In the genomic region with DNA sequence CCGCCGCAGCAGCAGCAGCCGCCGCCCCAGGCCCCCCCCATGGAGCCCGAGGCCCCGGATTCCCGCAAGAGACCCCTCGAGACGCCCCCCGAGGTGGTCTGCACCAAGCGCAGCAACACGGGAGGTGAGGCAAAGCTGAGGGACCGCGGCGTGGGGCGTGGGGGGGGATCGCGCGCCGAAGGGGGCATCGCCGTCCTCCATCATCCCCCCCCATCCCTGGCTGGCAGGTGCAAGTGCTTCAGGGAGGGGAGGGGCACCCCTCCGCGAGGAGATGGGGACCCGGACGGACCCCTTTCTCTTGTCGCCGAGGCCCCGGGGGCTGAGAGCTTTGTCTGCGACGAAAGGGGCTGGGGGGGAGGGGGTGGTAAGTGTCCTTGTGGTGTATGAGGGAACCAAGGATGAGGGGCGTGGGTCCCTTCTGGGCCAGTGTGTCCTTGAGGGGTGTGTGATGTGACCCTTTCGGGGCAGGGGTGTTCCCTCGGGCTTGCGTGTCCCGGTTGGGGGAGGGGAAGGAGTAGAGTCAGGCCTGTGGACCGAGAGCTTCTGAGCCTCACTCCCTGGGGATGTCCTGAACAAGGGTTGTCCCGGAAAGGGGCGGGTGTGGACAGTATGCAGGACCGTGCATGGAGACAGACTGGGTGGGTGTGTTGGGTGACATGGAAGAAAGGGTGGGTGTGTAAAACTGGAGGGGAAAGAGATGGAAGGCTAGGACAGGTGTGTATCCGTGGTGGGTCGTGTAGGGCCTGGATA, we compare ENCODE assay signal across 9 mouse cellular contexts. TPM values are rescaled to one million over a fixed set of nuclear protein-coding genes. Genes with fewer than 3 reads are reported as not detected.
A peak's percentile ranks its signal among the peaks of the same experiment; 100 is the strongest.
DNase-seq lines count a peak whose midpoint lies in the region; ATAC-seq and TF ChIP-seq lines count a peak whose summit lies in the region.
"Had no signal": no experiment of that assay in that cellular context is flagged by ENCODE, and none has a peak within 500 bp of the region (broad histone marks: within the 10 kb centered on the region; RNA-seq: fewer than 3 reads in every experiment).

No protein-coding gene starts in this region.

- H3K9ac ChIP-seq in intestine, postnatal 0 days (ENCODE audit: low read depth, low read length) = peak overlapping the region; percentile 22; the same call in 1 of the 2 replicates

- 4% methylated on average over 31 of the region's 42 CpGs for WGBS in intestine, postnatal 0 days

- H3K27ac ChIP-seq in intestine, postnatal 0 days (ENCODE audit: low read depth, low read length) = peak overlapping the region; percentile 21; the same call in 1 of the 2 replicates

- H3K4me2 ChIP-seq in intestine, postnatal 0 days (replicated peaks; ENCODE audit: low read depth) = peak overlapping the region; percentile 72

- H3K36me3 ChIP-seq in intestine, postnatal 0 days (ENCODE audit: control insufficient read depth, insufficient read depth) = no peaks in the 10 kb centered on the region

- H3K4me3 ChIP-seq in intestine, postnatal 0 days (ENCODE audit: low read depth, low read length) = peak overlapping the region; percentile 48

- H3K9me3 ChIP-seq in intestine, postnatal 0 days (ENCODE audit: control insufficient read depth) = no peaks in the 10 kb centered on the region

- intact Hi-C loops in gastrocnemius, postnatal 36 days (cut with DNase I) = no loop called here

- no peak for ATAC-seq in intestine, postnatal 0 days

- peak; percentile 43 for DNase-seq in layer of hippocampus, adult 9-11 months
- no peak for DNase-seq in layer of hippocampus, adult 18-20 months (ENCODE audit: low spot score in 2 of 2)
- peak; percentile 48 to 56 for DNase-seq in cerebellum, adult 18-20 months
- peak; percentile 74 to 86 for DNase-seq in heart, adult 18-20 months
- DNase-seq in lung, adult 18-20 months = peak; percentile 63 to 80
- peak; percentile 20 for DNase-seq in right cerebral cortex, postnatal 25 days
- no peak for DNase-seq in gastrocnemius, postnatal 36 days

- H3K4me1 ChIP-seq in intestine, postnatal 0 days (replicated peaks; ENCODE audit: control insufficient read depth, insufficient read depth, low read length) = no peaks in the 10 kb centered on the region; the same call in 1 of the 2 replicates

- TF ChIP-seq CTCF in intestine, postnatal 0 days (IDR thresholded peaks at IDR 0.05; ENCODE audit: low read depth) = no peak

- peaks cover 38% of the 10 kb centered on the region for H3K27me3 ChIP-seq in intestine, postnatal 0 days (replicated peaks; ENCODE audit: control insufficient read depth, insufficient read depth, low read length)

RNA-seq across cellular contexts. Expression of a gene that starts 0.5 kb away (rescaled TPM):
- 10 to 100 TPM; 76.3 to 79.4 TPM for total RNA-seq in layer of hippocampus, adult 18-20 months (2021)
- 1 to 10 TPM; 4.4 to 4.9 TPM for total RNA-seq in heart, adult 18-20 months (2021)
- 0.18 and 0.24 TPM in 2 replicates for polyA plus RNA-seq in intestine, postnatal 0 days (2015; fragmentation: Nextera tagmentation; extraction: Ambion mirVana)
- 1 to 10 TPM; 1.7 to 1.8 TPM for total RNA-seq in gastrocnemius, postnatal 36 days (2021)

RNA-seq across cellular contexts. Expression of a gene that starts 16.0 kb away (rescaled TPM):
- total RNA-seq in layer of hippocampus, adult 18-20 months (2021) = 10 to 100 TPM; 10.4 to 10.9 TPM
- 10 to 100 TPM in 1 of 2 experiments, 1 to 10 TPM in 1; 8.8 to 10.2 TPM for total RNA-seq in heart, adult 18-20 months (2021)
- polyA plus RNA-seq in intestine, postnatal 0 days (2015; fragmentation: Nextera tagmentation; extraction: Ambion mirVana) = 13.5 and 15.1 TPM in 2 replicates
- total RNA-seq in gastrocnemius, postnatal 36 days (2021) = 1 to 10 TPM; 5.2 to 6.1 TPM

RNA-seq across cellular contexts. Expression of a gene that starts 55.1 kb away (rescaled TPM):
- 10 to 100 TPM; 15.5 to 23.3 TPM for total RNA-seq in layer of hippocampus, adult 18-20 months (2021)
- total RNA-seq in heart, adult 18-20 months (2021) = 1 to 10 TPM; 1.6 to 5.5 TPM
- 141 and 155 TPM in 2 replicates for polyA plus RNA-seq in intestine, postnatal 0 days (2015; fragmentation: Nextera tagmentation; extraction: Ambion mirVana)
- 1 to 10 TPM in 1 of 2 experiments, under 1 TPM in 1; 0.99 to 1.3 TPM for total RNA-seq in gastrocnemius, postnatal 36 days (2021)
- total RNA-seq: MEL had no signal

Comparison
In these comparisons a context has a peak if more than half of its experiments do, and no peak if none do; other contexts are left out.
1. DNase-seq: peak in layer of hippocampus, adult 9-11 months (single experiment), cerebellum, adult 18-20 months (2 of 2), heart, adult 18-20 months (2 of 2), lung, adult 18-20 months (2 of 2) and right cerebral cortex, postnatal 25 days (single experiment); none in layer of hippocampus, adult 18-20 months (0 of 2) and gastrocnemius, postnatal 36 days (0 of 2).
2. RNA of a gene that starts 0.5 kb away (total RNA-seq): 76.3 to 79.4 TPM in layer of hippocampus, adult 18-20 months; 4.4 to 4.9 TPM in heart, adult 18-20 months and 1.7 to 1.8 TPM in gastrocnemius, postnatal 36 days; every median in the first group is over 10 times any median in the second.